Mouse (Mus musculus): Measurements from ENCODE around the gene Ralb. TPM values are rescaled to one million over a fixed set of nuclear protein-coding genes. Genes with fewer than 3 reads are reported as not detected.

Gene Ralb
- polyA plus RNA-seq, 1 experiment from 2014 or later, result 151 TPM

- peaks cover 8% of the 10 kb centered on the region; the same call in 1 of the 2 replicates for H3K4me1 ChIP-seq (ENCODE audit: insufficient read depth, low read depth, low read length)
- no peaks in the 10 kb centered on the region for H3K9me3 ChIP-seq (ENCODE audit: low read length)
- no peak overlapping the region for H3K9ac ChIP-seq (replicated peaks; ENCODE audit: low read depth)
- DNase-seq (ENCODE audit: low spot score) (peak; percentile 25), ATAC-seq (no peak)
- TF ChIP-seq EP300 (IDR thresholded peaks at IDR 0.05) (no peak), CTCF (IDR thresholded peaks at IDR 0.05) (no peak)
- H3K27me3 ChIP-seq (replicated peaks; ENCODE audit: insufficient read depth, low read length), result no peaks in the 10 kb centered on the region
- H3K36me3 ChIP-seq (ENCODE audit: insufficient read depth, low read length), result no peaks in the 10 kb centered on the region
- H3K27ac ChIP-seq (ENCODE audit: low read length), result no peak overlapping the region
- no peak overlapping the region for H3K4me2 ChIP-seq (replicated peaks; ENCODE audit: low read depth, low read length)
- 63% methylated on average over 13 of the region's 13 CpGs for WGBS
- no peak overlapping the region for H3K4me3 ChIP-seq (ENCODE audit: low read depth, low read length)
Observed at GRCm38 (mm10) chr1:119530941-119531340, 26.3 kb upstream of the Ralb start.

DNA sequence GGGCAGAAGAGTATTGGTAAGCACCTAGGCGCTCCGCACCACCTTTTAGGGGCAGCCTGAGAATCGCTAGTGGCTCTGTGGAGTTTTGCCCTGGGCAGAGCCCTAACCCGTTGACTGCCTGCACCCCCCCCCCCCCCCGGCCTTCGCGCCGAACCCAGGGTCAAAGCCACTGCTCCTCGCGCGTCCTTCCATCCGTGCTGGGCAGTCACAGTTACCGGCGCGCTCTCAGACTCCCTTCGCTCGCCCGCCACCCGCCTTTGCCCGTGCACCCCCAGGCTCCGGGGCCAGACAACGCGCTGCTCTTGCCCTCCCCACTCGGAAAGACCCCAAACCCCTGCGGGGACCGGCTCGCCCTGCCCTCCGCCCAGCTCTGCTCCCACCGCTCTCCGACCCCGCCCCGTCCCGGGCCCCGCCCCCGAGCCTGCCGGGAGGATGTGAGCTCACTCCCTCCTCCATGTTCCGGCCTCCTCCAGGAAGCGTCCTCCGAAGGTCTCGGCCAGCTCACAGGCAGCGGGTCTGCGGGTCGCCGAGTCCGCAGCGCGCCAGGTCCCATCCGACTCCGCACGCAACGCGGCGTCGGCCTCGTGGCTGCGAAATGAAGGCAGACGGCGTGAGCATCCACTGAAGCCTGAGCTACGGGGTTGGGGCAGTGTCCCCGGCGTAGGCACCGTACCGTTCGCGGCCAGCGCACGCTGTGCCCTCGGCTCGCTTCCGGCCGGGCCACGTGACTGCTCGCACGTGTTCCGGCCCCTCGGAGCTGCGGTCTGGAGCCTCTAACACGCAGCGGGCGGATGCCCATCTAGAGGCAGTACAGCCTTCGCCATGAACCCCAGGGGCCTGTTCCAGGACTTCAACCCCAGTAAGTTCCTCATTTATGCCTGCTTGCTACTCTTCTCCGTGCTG, 21.3 kb upstream of the Ralb start, which contains the start of gene Tmem185b:
TSS of gene Tmem185b (plus strand) at position 472 of the 903 bp plus-strand sequence.
- DNase-seq (ENCODE audit: low spot score), result peak; percentile 93
- no peaks in the 10 kb centered on the region for H3K36me3 ChIP-seq (ENCODE audit: insufficient read depth, low read length)
- 3% methylated on average over 65 of the region's 82 CpGs for WGBS
- peak within 1 kb of the TSS; percentile 91 for H3K27ac ChIP-seq (ENCODE audit: low read length)
- H3K4me3 ChIP-seq (ENCODE audit: low read depth, low read length), result peak within 1 kb of the TSS; percentile 68
- H3K4me1 ChIP-seq (ENCODE audit: insufficient read depth, low read depth, low read length), result peaks cover 15% of the 10 kb centered on the region; the same call in 1 of the 2 replicates
- no peaks in the 10 kb centered on the region for H3K9me3 ChIP-seq (ENCODE audit: low read length)
- H3K9ac ChIP-seq (replicated peaks; ENCODE audit: low read depth), result peak within 1 kb of the TSS; percentile 65
- no peaks in the 10 kb centered on the region for H3K27me3 ChIP-seq (replicated peaks; ENCODE audit: insufficient read depth, low read length)
- peak; percentile 96 for ATAC-seq
- TF ChIP-seq EP300 (IDR thresholded peaks at IDR 0.05) (no peak), CTCF (IDR thresholded peaks at IDR 0.05) (no peak)
- H3K4me2 ChIP-seq (replicated peaks; ENCODE audit: low read depth, low read length), result peak within 1 kb of the TSS; percentile 87

- TF ChIP-seq EP300 (IDR thresholded peaks at IDR 0.05) (no peak), CTCF (IDR thresholded peaks at IDR 0.05) (peak; percentile 46)
- Histone ChIP-seq H3K27me3 (replicated peaks; ENCODE audit: insufficient read depth, low read length) (no peaks in the 10 kb centered on the region), H3K9ac (replicated peaks; ENCODE audit: low read depth) (0 out of 2 replicates have a peak overlapping the region, but pooled peaks have one; percentile 65), H3K4me3 (ENCODE audit: low read depth, low read length) (peak overlapping the region; percentile 68), H3K27ac (ENCODE audit: low read length) (peak overlapping the region; percentile 91), H3K36me3 (ENCODE audit: insufficient read depth, low read length) (no peaks in the 10 kb centered on the region), H3K4me1 (ENCODE audit: insufficient read depth, low read depth, low read length) (peaks cover 15% of the 10 kb centered on the region; the same call in 1 of the 2 replicates), H3K4me2 (replicated peaks; ENCODE audit: low read depth, low read length) (peak overlapping the region; percentile 87), H3K9me3 (ENCODE audit: low read length) (no peaks in the 10 kb centered on the region)
- DNase-seq (ENCODE audit: low spot score) (peak; percentile 44), ATAC-seq (no peak)
- WGBS, result 1% methylated on average over 5 of the region's 5 CpGs
Observed at GRCm38 (mm10) chr1:119525004-119525444, 20.4 kb upstream of the Ralb start.

- WGBS, result 94% methylated on average over 7 of the region's 7 CpGs
- Histone ChIP-seq H3K4me1 (ENCODE audit: insufficient read depth, low read depth, low read length) (peaks cover 15% of the 10 kb centered on the region; the same call in 1 of the 2 replicates), H3K9ac (replicated peaks; ENCODE audit: low read depth) (no peak overlapping the region), H3K27me3 (replicated peaks; ENCODE audit: insufficient read depth, low read length) (no peaks in the 10 kb centered on the region), H3K36me3 (ENCODE audit: insufficient read depth, low read length) (no peaks in the 10 kb centered on the region), H3K9me3 (ENCODE audit: low read length) (no peaks in the 10 kb centered on the region), H3K4me3 (ENCODE audit: low read depth, low read length) (no peak overlapping the region), H3K27ac (ENCODE audit: low read length) (no peak overlapping the region), H3K4me2 (replicated peaks; ENCODE audit: low read depth, low read length) (no peak overlapping the region)
- ATAC-seq (no peak), DNase-seq (ENCODE audit: low spot score) (no peak)
- no peak for TF ChIP-seq EP300 (IDR thresholded peaks at IDR 0.05)
- TF ChIP-seq CTCF (IDR thresholded peaks at IDR 0.05), result no peak
Observed at GRCm38 (mm10) chr1:119523826-119524225, 19.2 kb upstream of the Ralb start.

- H3K27me3 ChIP-seq (replicated peaks; ENCODE audit: insufficient read depth, low read length), result no peaks in the 10 kb centered on the region
- no peaks in the 10 kb centered on the region for H3K9me3 ChIP-seq (ENCODE audit: low read length)
- H3K4me1 ChIP-seq (ENCODE audit: insufficient read depth, low read depth, low read length), result peaks cover 15% of the 10 kb centered on the region; the same call in 1 of the 2 replicates
- 84% methylated on average over 6 of the region's 7 CpGs for WGBS
- ATAC-seq (no peak), DNase-seq (ENCODE audit: low spot score) (no peak)
- H3K27ac ChIP-seq (ENCODE audit: low read length), result no peak overlapping the region
- no peak overlapping the region for H3K9ac ChIP-seq (replicated peaks; ENCODE audit: low read depth)
- no peak for TF ChIP-seq EP300 (IDR thresholded peaks at IDR 0.05)
- TF ChIP-seq CTCF (IDR thresholded peaks at IDR 0.05), result no peak
- no peaks in the 10 kb centered on the region for H3K36me3 ChIP-seq (ENCODE audit: insufficient read depth, low read length)
- H3K4me3 ChIP-seq (ENCODE audit: low read depth, low read length), result no peak overlapping the region
- H3K4me2 ChIP-seq (replicated peaks; ENCODE audit: low read depth, low read length), result no peak overlapping the region
Observed at GRCm38 (mm10) chr1:119523369-119523768, 18.8 kb upstream of the Ralb start.

- Histone ChIP-seq H3K4me1 (ENCODE audit: insufficient read depth, low read depth, low read length) (peaks cover 15% of the 10 kb centered on the region; the same call in 1 of the 2 replicates), H3K36me3 (ENCODE audit: insufficient read depth, low read length) (no peaks in the 10 kb centered on the region), H3K4me2 (replicated peaks; ENCODE audit: low read depth, low read length) (no peak overlapping the region), H3K27me3 (replicated peaks; ENCODE audit: insufficient read depth, low read length) (no peaks in the 10 kb centered on the region), H3K9ac (replicated peaks; ENCODE audit: low read depth) (no peak overlapping the region), H3K27ac (ENCODE audit: low read length) (no peak overlapping the region), H3K9me3 (ENCODE audit: low read length) (no peaks in the 10 kb centered on the region), H3K4me3 (ENCODE audit: low read depth, low read length) (no peak overlapping the region)
- DNase-seq (ENCODE audit: low spot score) (peak; percentile 42), ATAC-seq (no peak)
- TF ChIP-seq CTCF (IDR thresholded peaks at IDR 0.05), result no peak
- no peak for TF ChIP-seq EP300 (IDR thresholded peaks at IDR 0.05)
- 72% methylated on average over 4 of the region's 4 CpGs for WGBS
Observed at GRCm38 (mm10) chr1:119522726-119523125, 18.1 kb upstream of the Ralb start.
